16 mouse cellular contexts compared by ENCODE assay signal in genomic region chr9:122135885-122136170, GRCm38 (mm10). TPM values are rescaled to one million over a fixed set of nuclear protein-coding genes. Genes with fewer than 3 reads are reported as not detected.
A peak's percentile ranks its signal among the peaks of the same experiment; 100 is the strongest.
DNase-seq lines count a peak whose midpoint lies in the region; ATAC-seq and TF ChIP-seq lines count a peak whose summit lies in the region.
"Had no signal": no experiment of that assay in that cellular context is flagged by ENCODE, and none has a peak within 500 bp of the region (broad histone marks: within the 10 kb centered on the region; RNA-seq: fewer than 3 reads in every experiment).

No protein-coding gene starts in this region.

- no peak for TF ChIP-seq POLR2A in kidney, adult 2 months (IDR thresholded peaks at IDR 0.05; ENCODE audit: low read depth, low read length)
- no peak for TF ChIP-seq POLR2A in testis, adult 2 months (IDR thresholded peaks at IDR 0.05; ENCODE audit: control insufficient read depth, low read depth, low read length)

- no peak overlapping the region for H3K4me3 ChIP-seq in heart, embryonic 10.5 days
- H3K4me3 ChIP-seq in kidney, embryonic 15.5 days (replicated peaks): no peak overlapping the region
- no peak overlapping the region for H3K4me3 ChIP-seq in kidney, adult 2 months (ENCODE audit: insufficient read depth, low read depth, low read length)
- H3K4me3 ChIP-seq in testis, adult 2 months (ENCODE audit: control insufficient read depth, low read depth, low read length): peak overlapping the region; percentile 70
- H3K4me3 ChIP-seq: neural tube, embryonic 13.5 days had no signal

- no peak for TF ChIP-seq CTCF in kidney, adult 2 months (conservative IDR thresholded peaks at IDR 0.05; ENCODE audit: insufficient read depth, insufficient read length, low read depth, low read length)
- no peak for TF ChIP-seq CTCF in testis, adult 2 months (IDR thresholded peaks at IDR 0.05; ENCODE audit: control insufficient read depth, insufficient read depth, insufficient replicate concordance, low read depth, low read length)

- no peak overlapping the region for H3K9ac ChIP-seq in kidney, embryonic 15.5 days
- H3K9ac ChIP-seq: neural tube, embryonic 13.5 days had no signal

- 71% methylated on average over 2 of the region's 2 CpGs for WGBS in heart, embryonic 10.5 days
- 73% methylated on average over 2 of the region's 2 CpGs for WGBS in kidney, embryonic 15.5 days
- 41% methylated on average over 2 of the region's 2 CpGs for WGBS in kidney, adult 2 months

- H3K4me2 ChIP-seq in kidney, embryonic 15.5 days: no peak overlapping the region
- H3K4me2 ChIP-seq: neural tube, embryonic 13.5 days had no signal

- H3K36me3 ChIP-seq in heart, embryonic 10.5 days: peaks cover 15% of the 10 kb centered on the region
- peaks cover 34% of the 10 kb centered on the region for H3K36me3 ChIP-seq in kidney, embryonic 15.5 days
- peaks cover 8% of the 10 kb centered on the region for H3K36me3 ChIP-seq in kidney, adult 2 months (ENCODE audit: control insufficient read depth, insufficient read depth, low read length)
- H3K36me3 ChIP-seq in testis, adult 2 months (ENCODE audit: control insufficient read depth, insufficient read depth, low read length): peaks cover 4% of the 10 kb centered on the region

- no peaks in the 10 kb centered on the region for H3K9me3 ChIP-seq in heart, embryonic 10.5 days
- no peaks in the 10 kb centered on the region for H3K9me3 ChIP-seq in kidney, embryonic 15.5 days (replicated peaks)
- H3K9me3 ChIP-seq: neural tube, embryonic 13.5 days had no signal

- DNase-seq in heart, embryonic 10.5 days (ENCODE audit: low spot score): peak; percentile 67
- DNase-seq in heart, adult 18-20 months: no peak
- no peak for DNase-seq in kidney, adult 2 months
- DNase-seq in testis, postnatal 14 days (ENCODE audit: low spot score): no peak
- no peak for DNase-seq in thymus, adult 18-20 months
- DNase-seq in gastrocnemius, postnatal 14 days: no peak
- DNase-seq: adrenal gland, postnatal 25 days; kidney, adult 9 months; layer of hippocampus, adult 9-11 months; spleen, adult 18-20 months; thymus, adult 2 months had no signal

- intact Hi-C loops in gastrocnemius, postnatal 14 days (cut with DNase I; ENCODE audit: low total_unique reads): no loop called here

- no peaks in the 10 kb centered on the region for H3K27me3 ChIP-seq in heart, embryonic 10.5 days (ENCODE audit: insufficient read depth, poor library complexity, severe bottlenecking)
- H3K27me3 ChIP-seq in kidney, embryonic 15.5 days: no peaks in the 10 kb centered on the region
- no peaks in the 10 kb centered on the region for H3K27me3 ChIP-seq in kidney, adult 2 months (replicated peaks; ENCODE audit: control insufficient read depth, insufficient read depth, low read length)
- H3K27me3 ChIP-seq in testis, adult 2 months (ENCODE audit: control insufficient read depth, insufficient read depth, low read length): no peaks in the 10 kb centered on the region
- H3K27me3 ChIP-seq: neural tube, embryonic 13.5 days had no signal

- ATAC-seq in kidney, embryonic 15.5 days (replicated peaks; ENCODE audit: low FRiP score): peak; percentile 76
- ATAC-seq: midbrain, embryonic 16.5 days had no signal

- peaks cover 32% of the 10 kb centered on the region for H3K4me1 ChIP-seq in heart, embryonic 10.5 days
- peaks cover 20% of the 10 kb centered on the region for H3K4me1 ChIP-seq in kidney, embryonic 15.5 days
- H3K4me1 ChIP-seq in kidney, adult 2 months (ENCODE audit: control insufficient read depth, insufficient read depth, low read length): peaks cover 23% of the 10 kb centered on the region
- no peaks in the 10 kb centered on the region for H3K4me1 ChIP-seq in testis, adult 2 months (ENCODE audit: control insufficient read depth, insufficient read depth, low read length)

- H3K27ac ChIP-seq in heart, embryonic 10.5 days: no peak overlapping the region
- no peak overlapping the region for H3K27ac ChIP-seq in kidney, embryonic 15.5 days
- H3K27ac ChIP-seq in kidney, adult 2 months (ENCODE audit: insufficient read depth, low read depth, low read length): no peak overlapping the region
- H3K27ac ChIP-seq in testis, adult 2 months (ENCODE audit: control insufficient read depth, insufficient read depth, low read depth, low read length): no peak overlapping the region
- H3K27ac ChIP-seq: macrophage; neural tube, embryonic 13.5 days had no signal

RNA-seq across cellular contexts. Expression of gene Snrk, which starts 18.8 kb away (rescaled TPM):
- 39.3 and 54.0 TPM in 2 replicates for polyA plus RNA-seq in heart, embryonic 10.5 days (2016; fragmentation: Nextera tagmentation; extraction: Ambion mirVana)
- total RNA-seq in heart, adult 18-20 months (2021): 100 to 1,000 TPM; 163 to 170 TPM
- 59.8 and 62.7 TPM in 2 replicates for polyA plus RNA-seq in kidney, embryonic 15.5 days (2015; fragmentation: Nextera tagmentation; extraction: Ambion mirVana)
- polyA plus RNA-seq in kidney, adult 2 months (2012; rRNA removed): 49.0 and 58.9 TPM in 2 replicates
- 18.7 and 29.5 TPM in 2 replicates for polyA plus RNA-seq in testis, adult 2 months (2012; rRNA removed)
- 10 to 100 TPM; 53.5 to 93.5 TPM for total RNA-seq in gastrocnemius, postnatal 14 days (2021)
